Mouse (Mus musculus): ENCODE measurements around the gene Olfr1158. TPM values are rescaled to one million over a fixed set of nuclear protein-coding genes. Genes with fewer than 3 reads are reported as not detected.
"Not testable (repeated sequence)": the region's sequence is repeated elsewhere in the genome, so short reads cannot be mapped to it uniquely, and the experiment has no call there.

The Olfr1158 gene
- polyA plus RNA-seq (2012; ENCODE audit: insufficient read depth, insufficient read length, missing spikeins) = not detected in 2 replicates

- H3K4me3 ChIP-seq (ENCODE audit: insufficient read depth, low read depth, low read length) = no peak within 1 kb of the TSS
- H3K27ac ChIP-seq (replicated peaks; ENCODE audit: low read depth, low read length) = no peak within 1 kb of the TSS
- no peaks in the 10 kb centered on the region for H3K4me1 ChIP-seq (ENCODE audit: control insufficient read depth, insufficient read depth, insufficient read length, low read length)
These were observed at the start of gene Olfr1158 for GRCm38 (mm10) chr2:87989813-87990212. Gene Olfr1158 (plus strand): TSS chr2:87990113.

- no peak within 1 kb of the TSS for H3K27ac ChIP-seq (replicated peaks; ENCODE audit: low read depth, low read length)
- H3K4me3 ChIP-seq (ENCODE audit: insufficient read depth, low read depth, low read length) = no peak within 1 kb of the TSS
- no peaks in the 10 kb centered on the region for H3K4me1 ChIP-seq (ENCODE audit: control insufficient read depth, insufficient read depth, insufficient read length, low read length)
These were observed 44.9 kb upstream of the Olfr1158 start, which contains the start of gene Olfr1155 for GRCm38 (mm10) chr2:87945037-87945436. Gene Olfr1155 (minus strand): TSS chr2:87945137.

- Histone ChIP-seq H3K4me1 (ENCODE audit: control insufficient read depth, insufficient read depth, insufficient read length, low read length) (no peaks in the 10 kb centered on the region), H3K4me3 (ENCODE audit: insufficient read depth, low read depth, low read length) (no peak within 1 kb of the TSS), H3K27ac (replicated peaks; ENCODE audit: low read depth, low read length) (no peak within 1 kb of the TSS)
These were observed 36.9 kb upstream of the Olfr1158 start, which contains the start of gene Olfr1156 for GRCm38 (mm10) chr2:87953000-87953399. Gene Olfr1156 (minus strand): TSS chr2:87953100.

DNA sequence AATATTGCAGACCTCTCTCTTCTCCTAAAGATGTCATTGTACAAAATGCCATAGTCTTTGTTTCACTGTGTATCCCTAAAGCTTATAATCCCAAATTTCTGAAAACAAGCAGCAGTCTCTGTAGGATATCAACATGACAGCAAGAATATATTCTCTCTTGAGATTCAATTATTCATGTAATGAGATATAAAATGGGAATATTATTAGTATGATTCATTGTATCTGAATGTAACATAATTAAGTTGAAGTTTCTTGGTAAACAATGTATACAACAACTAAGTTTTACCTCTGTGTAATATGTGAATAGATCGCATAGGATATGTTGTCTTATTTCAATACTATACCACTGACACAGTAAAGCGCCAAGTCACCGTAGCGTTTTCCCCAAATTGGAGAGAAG is 21.7 kb upstream of the Olfr1158 start, which contains the start of gene Olfr1157:
Olfr1157 (minus strand) TSS at position 101 of the 400 bp plus-strand sequence.
- Histone ChIP-seq H3K27ac (replicated peaks; ENCODE audit: low read depth, low read length) (no peak within 1 kb of the TSS), H3K4me1 (ENCODE audit: control insufficient read depth, insufficient read depth, insufficient read length, low read length) (no peaks in the 10 kb centered on the region), H3K4me3 (ENCODE audit: insufficient read depth, low read depth, low read length) (no peak within 1 kb of the TSS)

GRCm38 (mm10) chr2:87974563-87974962 is 15.3 kb upstream of the Olfr1158 start, which contains the start of gene Olfr74:
Gene Olfr74 (minus strand): TSS chr2:87974663.
- Histone ChIP-seq H3K4me3 (ENCODE audit: insufficient read depth, low read depth, low read length) (no peak within 1 kb of the TSS), H3K4me1 (ENCODE audit: control insufficient read depth, insufficient read depth, insufficient read length, low read length) (no peaks in the 10 kb centered on the region), H3K27ac (replicated peaks; ENCODE audit: low read depth, low read length) (no peak within 1 kb of the TSS)

DNA sequence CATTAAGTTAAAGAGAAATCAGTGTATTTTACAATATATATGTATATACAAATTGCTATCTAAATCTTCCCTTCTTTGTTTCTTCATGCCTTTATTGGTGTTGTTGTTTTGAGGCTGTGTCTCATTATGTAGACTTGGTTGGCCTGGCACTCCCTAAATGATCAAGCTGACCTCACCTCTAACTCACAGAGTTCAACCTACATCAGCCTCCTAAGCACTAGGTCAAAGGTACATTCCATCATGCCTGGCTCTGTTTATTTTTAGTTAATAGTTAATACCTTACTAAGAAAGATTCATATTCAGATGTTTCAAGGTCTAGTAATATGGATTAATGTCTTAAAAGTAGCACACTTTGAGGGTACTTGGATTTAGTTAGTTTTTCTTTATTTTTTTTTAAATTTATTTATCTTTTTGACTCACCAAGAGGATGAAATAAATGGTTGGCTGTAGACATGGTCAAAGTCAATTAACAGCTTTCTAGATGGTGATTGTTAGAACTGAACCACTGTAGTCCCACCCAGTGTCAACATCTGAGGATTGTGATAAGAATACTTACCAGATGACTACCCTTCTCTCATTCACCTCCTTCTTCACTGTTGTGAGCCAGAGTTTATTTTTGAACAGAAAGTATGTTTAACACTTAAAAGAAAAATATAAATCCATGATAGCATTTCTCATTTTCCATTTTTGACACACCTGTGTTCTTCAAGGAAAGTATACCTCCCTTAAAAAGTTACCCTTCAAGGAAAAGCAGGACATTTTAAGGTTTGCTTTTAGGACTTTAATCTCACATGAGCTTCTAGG is 17.8 kb downstream of the Olfr1158 start, which contains the start of gene Olfr1160:
Olfr1160 (minus strand) TSS at position 754 of the 804 bp plus-strand sequence.
- H3K4me1 ChIP-seq (ENCODE audit: control insufficient read depth, insufficient read depth, insufficient read length, low read length) = no peaks in the 10 kb centered on the region
- H3K27ac ChIP-seq (replicated peaks; ENCODE audit: low read depth, low read length) = no peak within 1 kb of the TSS
- H3K4me3 ChIP-seq (ENCODE audit: insufficient read depth, low read depth, low read length) = no peak within 1 kb of the TSS

DNA sequence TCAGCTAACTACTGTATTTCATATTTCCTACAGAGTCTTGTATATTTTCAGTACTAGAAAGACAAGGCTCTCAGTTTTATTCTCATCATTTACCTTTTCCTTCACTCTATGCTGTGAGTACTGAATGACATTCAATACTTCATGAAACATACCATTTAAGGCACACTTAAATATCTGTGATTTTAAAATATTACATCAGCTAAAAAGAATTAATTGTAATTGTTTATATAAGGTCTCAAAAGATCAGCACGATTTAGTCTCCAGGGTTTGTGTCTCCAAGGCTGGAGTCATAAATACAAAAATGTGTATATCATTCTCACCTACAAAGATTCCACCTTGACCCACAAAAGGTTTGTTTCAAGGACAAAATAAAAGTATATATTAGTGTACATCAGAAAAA is 32.6 kb downstream of the Olfr1158 start, which contains the start of gene Olfr1161:
Olfr1161 (plus strand) TSS at position 301 of the 400 bp plus-strand sequence.
- not testable (repeated sequence) for H3K4me1 ChIP-seq (ENCODE audit: control insufficient read depth, insufficient read depth, insufficient read length, low read length); H3K27ac ChIP-seq (replicated peaks; ENCODE audit: low read depth, low read length); H3K4me3 ChIP-seq (ENCODE audit: insufficient read depth, low read depth, low read length)

- no peak within 1 kb of the TSS for H3K4me3 ChIP-seq (ENCODE audit: insufficient read depth, low read depth, low read length)
- no peaks in the 10 kb centered on the region for H3K4me1 ChIP-seq (ENCODE audit: control insufficient read depth, insufficient read depth, insufficient read length, low read length)
- H3K27ac ChIP-seq (replicated peaks; ENCODE audit: low read depth, low read length) = no peak within 1 kb of the TSS
These were observed 47.7 kb downstream of the Olfr1158 start, which contains the start of gene Olfr73 for GRCm38 (mm10) chr2:88037599-88037998. Gene Olfr73 (minus strand): TSS chr2:88037699.

Other genes starting within 250 kb of the Olfr1158 start
- not detected in 2 replicates for gene Olfr1140, start 246.4 kb upstream of the Olfr1158 start, polyA plus RNA-seq (2012; ENCODE audit: insufficient read depth, insufficient read length, missing spikeins)
- gene Olfr1141, start 236.1 kb upstream of the Olfr1158 start, polyA plus RNA-seq (2012; ENCODE audit: insufficient read depth, insufficient read length, missing spikeins) = not detected in 2 replicates
- not detected in 2 replicates for gene Olfr152, start 210.6 kb upstream of the Olfr1158 start, polyA plus RNA-seq (2012; ENCODE audit: insufficient read depth, insufficient read length, missing spikeins)
- not detected in 2 replicates for gene Olfr1143, start 189.5 kb upstream of the Olfr1158 start, polyA plus RNA-seq (2012; ENCODE audit: insufficient read depth, insufficient read length, missing spikeins)
- gene Olfr1145, start 180.3 kb upstream of the Olfr1158 start, polyA plus RNA-seq (2012; ENCODE audit: insufficient read depth, insufficient read length, missing spikeins) = not detected in 2 replicates
- not detected in 2 replicates for gene Olfr1148, start 159.6 kb upstream of the Olfr1158 start, polyA plus RNA-seq (2012; ENCODE audit: insufficient read depth, insufficient read length, missing spikeins)
- gene Olfr1150-ps1, start 146.1 kb upstream of the Olfr1158 start, polyA plus RNA-seq (2012; ENCODE audit: insufficient read depth, insufficient read length, missing spikeins) = not detected in 2 replicates
- gene Olfr1151, start 134.3 kb upstream of the Olfr1158 start, polyA plus RNA-seq (2012; ENCODE audit: insufficient read depth, insufficient read length, missing spikeins) = not detected in 2 replicates
- gene Olfr1152, start 123.6 kb upstream of the Olfr1158 start, polyA plus RNA-seq (2012; ENCODE audit: insufficient read depth, insufficient read length, missing spikeins) = not detected in 2 replicates
- not detected in 2 replicates for gene Olfr1153, start 95.2 kb upstream of the Olfr1158 start, polyA plus RNA-seq (2012; ENCODE audit: insufficient read depth, insufficient read length, missing spikeins)
- gene Olfr1154, start 84.9 kb upstream of the Olfr1158 start, polyA plus RNA-seq (2012; ENCODE audit: insufficient read depth, insufficient read length, missing spikeins) = not detected in 2 replicates
- gene Olfr1155, start 45.0 kb upstream of the Olfr1158 start, polyA plus RNA-seq (2012; ENCODE audit: insufficient read depth, insufficient read length, missing spikeins) = not detected in 2 replicates
- gene Olfr1156, start 37.0 kb upstream of the Olfr1158 start, polyA plus RNA-seq (2012; ENCODE audit: insufficient read depth, insufficient read length, missing spikeins) = not detected in 2 replicates
- not detected in 2 replicates for gene Olfr1157, start 21.8 kb upstream of the Olfr1158 start, polyA plus RNA-seq (2012; ENCODE audit: insufficient read depth, insufficient read length, missing spikeins)
- gene Olfr74, start 15.4 kb upstream of the Olfr1158 start, polyA plus RNA-seq (2012; ENCODE audit: insufficient read depth, insufficient read length, missing spikeins) = not detected in 2 replicates
- gene Olfr1160, start 18.2 kb downstream of the Olfr1158 start, polyA plus RNA-seq (2012; ENCODE audit: insufficient read depth, insufficient read length, missing spikeins) = not detected in 2 replicates
- not detected in 2 replicates for gene Olfr1161, start 32.7 kb downstream of the Olfr1158 start, polyA plus RNA-seq (2012; ENCODE audit: insufficient read depth, insufficient read length, missing spikeins)
- gene Olfr73, start 47.6 kb downstream of the Olfr1158 start, polyA plus RNA-seq (2012; ENCODE audit: insufficient read depth, insufficient read length, missing spikeins) = not detected in 2 replicates
- gene Olfr1162, start 61.0 kb downstream of the Olfr1158 start, polyA plus RNA-seq (2012; ENCODE audit: insufficient read depth, insufficient read length, missing spikeins) = not detected in 2 replicates
- gene Olfr1163, start 81.7 kb downstream of the Olfr1158 start, polyA plus RNA-seq (2012; ENCODE audit: insufficient read depth, insufficient read length, missing spikeins) = not detected in 2 replicates
- gene Olfr1164, start 103.9 kb downstream of the Olfr1158 start, polyA plus RNA-seq (2012; ENCODE audit: insufficient read depth, insufficient read length, missing spikeins) = not detected in 2 replicates
- gene Olfr1166, start 138.2 kb downstream of the Olfr1158 start, polyA plus RNA-seq (2012; ENCODE audit: insufficient read depth, insufficient read length, missing spikeins) = not detected in 2 replicates
- gene Olfr1167, start 165.1 kb downstream of the Olfr1158 start, polyA plus RNA-seq (2012; ENCODE audit: insufficient read depth, insufficient read length, missing spikeins) = not detected in 2 replicates
- not detected in 2 replicates for gene Olfr1168, start 191.8 kb downstream of the Olfr1158 start, polyA plus RNA-seq (2012; ENCODE audit: insufficient read depth, insufficient read length, missing spikeins)
- gene Olfr1170, start 238.2 kb downstream of the Olfr1158 start, polyA plus RNA-seq (2012; ENCODE audit: insufficient read depth, insufficient read length, missing spikeins) = not detected in 2 replicates